Mouse (Mus musculus) heart, adult 9 months (tissue): Measurements from ENCODE around the gene Nucks1.

ENCODE experiments used
- DNase-seq, 2 experiments: peaks; one replicate each; pipeline ENCODE4 v3.0.0; 2022; ENCODE audit warnings: low spot score in 2 of 2

The Nucks1 gene

GRCm38 (mm10) chr1:131964580-131964979, 54.2 kb downstream of the Nucks1 start:
- DNase-seq = no peak

- no peak for DNase-seq
Measured at GRCm38 (mm10) chr1:131965818-131966217, 55.5 kb downstream of the Nucks1 start.

- DNase-seq = no peak
Measured at GRCm38 (mm10) chr1:131967336-131967735, 57.0 kb downstream of the Nucks1 start.

- no peak for DNase-seq
Measured at GRCm38 (mm10) chr1:131968556-131968955, 58.2 kb downstream of the Nucks1 start.

GRCm38 (mm10) chr1:131968983-131969382, 58.6 kb downstream of the Nucks1 start:
- DNase-seq = no peak

GRCm38 (mm10) chr1:131969825-131970224, 59.5 kb downstream of the Nucks1 start:
- DNase-seq = no peak

- no peak for DNase-seq
Measured at GRCm38 (mm10) chr1:131970322-131970660, 60.0 kb downstream of the Nucks1 start.

GRCm38 (mm10) chr1:131970661-131971520, 60.6 kb downstream of the Nucks1 start:
- DNase-seq = no peak

GRCm38 (mm10) chr1:131971771-131972497, 61.6 kb downstream of the Nucks1 start:
- DNase-seq = no peak

GRCm38 (mm10) chr1:131972498-131973334, 62.4 kb downstream of the Nucks1 start:
- no peak for DNase-seq

GRCm38 (mm10) chr1:131973991-131974390, 63.7 kb downstream of the Nucks1 start:
- no peak for DNase-seq

GRCm38 (mm10) chr1:131976886-131977285, 66.6 kb downstream of the Nucks1 start:
- DNase-seq = no peak

- DNase-seq = no peak
Measured at GRCm38 (mm10) chr1:131980471-131980870, 70.1 kb downstream of the Nucks1 start.

GRCm38 (mm10) chr1:131981378-131982013, 71.2 kb downstream of the Nucks1 start:
- peak; percentile 49 to 70 for DNase-seq

- peak; percentile 56 to 59 for DNase-seq
Measured at GRCm38 (mm10) chr1:131982907-131983306, 72.6 kb downstream of the Nucks1 start.

GRCm38 (mm10) chr1:131983806-131984205, 73.5 kb downstream of the Nucks1 start:
- no peak for DNase-seq
